Mouse (Mus musculus) 416B (cell line): ENCODE measurements around the gene Cd19.

Experiments used
- DNase-seq: peaks from one replicate; pipeline ENCODE4 v3.0.0; 2011; ENCODE audit warnings: low read depth

Cd19 gene

GRCm38 (mm10) chr7:126377278-126378158 lies 37.2 kb downstream of the Cd19 start, which contains the start of gene Spns1:
Spns1 (minus strand) TSS chr7:126377450.
- peak; percentile 98 for DNase-seq

- no peak for DNase-seq
Observed at GRCm38 (mm10) chr7:126376903-126377277, 37.8 kb downstream of the Cd19 start.

GRCm38 (mm10) chr7:126375012-126375411 lies 39.7 kb downstream of the Cd19 start:
- DNase-seq = no peak

GRCm38 (mm10) chr7:126374526-126374925 lies 40.2 kb downstream of the Cd19 start:
- DNase-seq = peak; percentile 32

GRCm38 (mm10) chr7:126373007-126373406 lies 41.7 kb downstream of the Cd19 start:
- DNase-seq = no peak

- peak; percentile 89 for DNase-seq
Observed at GRCm38 (mm10) chr7:126369393-126369792, 45.3 kb downstream of the Cd19 start, which contains the start of gene Lat. Lat (minus strand) TSS chr7:126369570.

- DNase-seq = no peak
Observed at GRCm38 (mm10) chr7:126368367-126368766, 46.3 kb downstream of the Cd19 start.

- DNase-seq = no peak
Observed at GRCm38 (mm10) chr7:126367636-126368035, 47.1 kb downstream of the Cd19 start.

GRCm38 (mm10) chr7:126363038-126363437 lies 51.7 kb downstream of the Cd19 start:
- no peak for DNase-seq

GRCm38 (mm10) chr7:126359049-126359448 lies 55.6 kb downstream of the Cd19 start:
- DNase-seq = no peak
